Mouse (Mus musculus): ENCODE measurements around the gene Plbd1.

GRCm38 (mm10) chr6:136620361-136621139 lies 41.2 kb downstream of the Plbd1 start:
- TF ChIP-seq POLR2A (IDR thresholded peaks at IDR 0.05; ENCODE audit: low read depth, low read length) (no peak), CTCF (conservative IDR thresholded peaks at IDR 0.05 in 1 of 2, IDR thresholded peaks at IDR 0.05 in 1 of 2; ENCODE audit: low read depth in 2 of 2, low read length in 2 of 2) (peak; percentile 72 to 89), TBP (conservative IDR thresholded peaks at IDR 0.05; ENCODE audit: low read depth, low read length) (no peak), ZNF384 (IDR thresholded peaks at IDR 0.05; ENCODE audit: low read depth, low read length) (no peak), ZC3H11A (IDR thresholded peaks at IDR 0.05; ENCODE audit: low read depth, low read length) (peak; percentile 87), CHD2 (IDR thresholded peaks at IDR 0.05; ENCODE audit: low read length) (no peak), EP300 (IDR thresholded peaks at IDR 0.05; ENCODE audit: low read length) (no peak)

Measured in CH12.LX (cell line).